Mouse (Mus musculus) liver, embryonic 14.5 days (tissue): ENCODE measurements at regions not wholly inside any gene's neighbourhood (a gene's known extent, or its start where the extent isn't known, plus 50 kb on each side); places are given as distances from the start of the nearest gene placed in this dataset.

Source experiments
- ATAC-seq: fragments of 200-750 bp; cut with Nextera tagmentation; 2 replicates; pipeline ENCODE4 v1.8.0; 2017; ENCODE audit warnings: moderate number of reproducible peaks, mild to moderate bottlenecking, moderate library complexity; ENCODE audit not compliant: insufficient read depth
- DNase-seq, 3 experiments: peaks; one replicate each; pipeline ENCODE4 v3.0.0-alpha.2; 2012 to 2013; ENCODE audit warnings: low read depth in 3 of 3, low spot score in 3 of 3
- H3K27ac ChIP-seq: fragments of 300-500 bp; sonication (generic); 2 replicates; pipeline ENCODE4 v1.5.1; 2014; ENCODE audit warnings: moderate library complexity, mild to moderate bottlenecking, control low read depth, inconsistent platforms
- H3K27me3 ChIP-seq: fragments of 300-500 bp; sonication (generic); 2 replicates; pipeline ENCODE4 v1.6.1; 2014; ENCODE audit warnings: mild to moderate bottlenecking, low read length, moderate library complexity; ENCODE audit not compliant: control insufficient read depth, insufficient read depth
- H3K36me3 ChIP-seq: fragments of 300-500 bp; sonication (generic); replicated peaks from 2 replicates; pipeline ENCODE4 v1.6.1; 2014; ENCODE audit warnings: low read depth; ENCODE audit not compliant: control insufficient read depth, insufficient read depth
- H3K4me1 ChIP-seq, 2 experiments: fragments of 200-500 bp in 1 of 2; fragments of 300-500 bp in 1 of 2; sonication (generic) in 1 of 2; replicated peaks; 2 replicates each; pipeline ENCODE4 v1.6.1; 2012 to 2014; ENCODE audit warnings: antibody characterized with exemption in 1 of 2, inconsistent platforms in 1 of 2, low read length in 1 of 2; ENCODE audit not compliant: control insufficient read depth in 2 of 2, insufficient read depth in 2 of 2
- H3K4me2 ChIP-seq: fragments of 300-500 bp; sonication (generic); 2 replicates; pipeline ENCODE4 v1.6.1; 2014; ENCODE audit warnings: low read depth, mild to moderate bottlenecking, control low read depth, moderate library complexity
- H3K4me3 ChIP-seq, 2 experiments: fragments of 200-500 bp in 1 of 2; fragments of 300-500 bp in 1 of 2; sonication (generic) in 1 of 2; 2 replicates each; pipeline ENCODE4 v1.5.1; 2012 to 2014; ENCODE audit warnings: low read depth in 2 of 2, low read length in 2 of 2, mild to moderate bottlenecking in 2 of 2, control low read depth in 1 of 2, inconsistent platforms in 1 of 2, moderate library complexity in 1 of 2; ENCODE audit not compliant: insufficient read depth in 1 of 2
- H3K9ac ChIP-seq: fragments of 300-500 bp; sonication (generic); replicated peaks from 2 replicates; pipeline ENCODE4 v1.6.1; 2014; ENCODE audit warnings: mild to moderate bottlenecking, control low read depth, moderate library complexity
- H3K9me3 ChIP-seq: fragments of 300-500 bp; sonication (generic); 2 replicates; pipeline ENCODE4 v1.6.1; 2016; ENCODE audit warnings: low read length, mixed read lengths; ENCODE audit not compliant: control insufficient read depth
- CTCF ChIP-seq: IDR thresholded peaks from 2 replicates; pipeline ENCODE4 v1.5.1; 2016; ENCODE audit warnings: antibody characterized with exemption, low read depth, control low read depth
- EP300 ChIP-seq: IDR thresholded peaks from 2 replicates; pipeline ENCODE4 v1.6.1; 2016; ENCODE audit warnings: antibody characterized with exemption, low read depth
- WGBS: fragments of 180-500 bp; shearing (Covaris S2); extraction: QIAGEN DNeasy Blood & Tissue Kit; methylation state at CpG from one replicate; pipeline ENCODE4 v1.1.7; 2014; ENCODE audit not compliant: insufficient replicate concordance; 5-methylcytosine and 5-hydroxymethylcytosine counted together

DNA sequence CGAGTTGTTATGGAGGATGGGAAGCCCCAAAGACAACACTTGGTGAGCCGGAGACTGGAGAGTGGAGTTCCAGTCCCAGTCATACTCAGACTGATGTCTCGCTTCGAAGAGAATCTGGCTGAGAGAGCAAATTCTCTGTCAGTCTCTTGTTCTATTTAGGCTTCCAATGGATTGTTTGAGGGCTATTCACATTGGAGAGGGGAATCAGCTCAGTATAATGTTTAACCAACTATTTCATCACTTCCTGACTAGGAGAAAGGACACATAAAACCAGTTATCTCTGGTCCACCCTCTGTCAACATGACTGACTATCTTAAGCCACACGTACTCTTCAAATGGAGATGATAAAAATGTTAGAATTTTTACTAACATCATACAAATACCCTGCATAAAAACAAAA is 123.9 kb upstream of the Max start:
- Histone ChIP-seq H3K4me3 (no peak overlapping the region), H3K9ac (no peak overlapping the region), H3K9me3 (no peaks in the 10 kb centered on the region), H3K4me1 (peaks cover 22 to 36% of the 10 kb centered on the region in 2 experiments), H3K4me2 (no peak overlapping the region), H3K27ac (no peak overlapping the region), H3K36me3 (no peaks in the 10 kb centered on the region), H3K27me3 (no peaks in the 10 kb centered on the region)
- DNase-seq (peak in 1 of 3 experiments; percentile 20), ATAC-seq (peak; percentile 69; the same call in 1 of the 2 replicates)
- TF ChIP-seq CTCF, result no peak
- TF ChIP-seq EP300, result peak; percentile 56; the same call in 1 of the 2 replicates
- whole genome bisulfite sequencing, result 47% methylated on average over 5 of the region's 5 CpGs

DNA sequence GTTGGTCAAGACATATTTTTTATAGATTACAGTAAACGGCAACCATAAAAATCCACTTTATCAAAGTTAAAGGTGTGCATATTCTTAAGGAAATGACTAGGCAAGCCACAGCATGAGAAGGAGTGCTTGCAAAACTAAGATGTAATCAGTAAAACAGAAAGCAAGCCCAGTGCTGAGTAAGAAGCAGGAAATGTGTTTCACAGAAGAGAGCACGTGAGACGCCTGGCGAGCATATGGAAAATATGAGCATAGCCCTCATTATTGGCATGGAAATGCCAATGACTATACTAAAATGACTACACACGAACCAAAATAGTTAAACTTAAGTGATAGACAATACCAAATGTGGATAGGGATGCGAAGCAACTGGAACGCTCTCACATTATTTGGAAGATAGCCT is 123.2 kb upstream of the Max start:
- Histone ChIP-seq H3K36me3 (no peaks in the 10 kb centered on the region), H3K27me3 (no peaks in the 10 kb centered on the region), H3K27ac (no peak overlapping the region), H3K9me3 (no peaks in the 10 kb centered on the region), H3K9ac (no peak overlapping the region), H3K4me1 (peaks cover 18 to 32% of the 10 kb centered on the region in 2 experiments), H3K4me2 (no peak overlapping the region), H3K4me3 (no peak overlapping the region)
- 41% methylated on average over 7 of the region's 7 CpGs for WGBS
- no peak for TF ChIP-seq CTCF
- 0 out of 2 replicates have a peak, but pooled peaks have one; percentile 6 for TF ChIP-seq EP300
- ATAC-seq, result peak; percentile 30; the same call in 1 of the 2 replicates
- peak in 1 of 3 experiments; percentile 26 for DNase-seq

DNA sequence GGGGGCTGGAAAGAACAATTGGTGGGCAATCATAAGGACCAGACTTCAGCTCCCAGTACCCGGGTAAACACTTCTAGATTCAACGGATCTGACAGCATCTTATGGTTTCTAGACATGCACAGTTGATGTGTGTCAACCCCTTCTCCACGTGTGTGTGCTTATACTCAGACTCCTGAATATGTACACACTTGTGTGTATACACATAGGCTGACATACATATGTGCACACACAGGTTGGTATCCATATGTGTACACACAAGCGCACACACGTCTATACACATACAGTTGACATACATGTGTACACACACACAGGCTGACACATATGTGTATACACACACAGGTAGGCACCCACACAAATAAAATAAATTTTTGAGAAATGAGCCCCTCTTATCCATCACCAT is 122.7 kb upstream of the Max start:
- Histone ChIP-seq H3K9me3 (no peaks in the 10 kb centered on the region), H3K9ac (no peak overlapping the region), H3K36me3 (no peaks in the 10 kb centered on the region), H3K4me3 (no peak overlapping the region), H3K4me2 (no peak overlapping the region), H3K27ac (no peak overlapping the region), H3K4me1 (peaks cover 13 to 27% of the 10 kb centered on the region in 2 experiments), H3K27me3 (no peaks in the 10 kb centered on the region)
- ATAC-seq (no peak), DNase-seq (no peak)
- 69% methylated on average over 5 of the region's 5 CpGs for WGBS
- TF ChIP-seq CTCF, result no peak
- no peak for TF ChIP-seq EP300

DNA sequence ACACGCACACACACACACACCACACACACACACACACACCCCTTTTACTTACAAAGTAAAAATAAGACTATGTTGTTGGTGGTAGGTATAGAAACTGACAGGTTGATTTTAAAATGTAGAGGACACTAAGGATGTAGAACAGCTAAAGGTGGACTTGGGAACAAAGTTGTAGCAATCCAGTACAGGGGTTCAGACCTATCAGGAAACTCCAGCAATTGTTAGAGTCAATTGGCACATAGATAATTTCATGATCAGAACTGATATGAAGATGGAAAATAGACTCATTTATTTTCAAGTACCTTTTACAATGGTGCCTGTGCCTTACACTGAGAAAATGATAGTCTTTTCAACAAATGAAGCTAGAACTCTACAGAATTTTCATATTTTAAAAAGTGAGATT is 122.3 kb upstream of the Max start:
- DNase-seq (no peak), ATAC-seq (no peak)
- Histone ChIP-seq H3K4me2 (no peak overlapping the region), H3K4me1 (peaks cover 11 to 25% of the 10 kb centered on the region in 2 experiments), H3K9ac (no peak overlapping the region), H3K36me3 (no peaks in the 10 kb centered on the region), H3K4me3 (no peak overlapping the region), H3K27ac (no peak overlapping the region), H3K9me3 (no peaks in the 10 kb centered on the region), H3K27me3 (no peaks in the 10 kb centered on the region)
- no peak for TF ChIP-seq EP300
- no peak for TF ChIP-seq CTCF
- 69% methylated on average over 1 of the region's 1 CpGs for WGBS

DNA sequence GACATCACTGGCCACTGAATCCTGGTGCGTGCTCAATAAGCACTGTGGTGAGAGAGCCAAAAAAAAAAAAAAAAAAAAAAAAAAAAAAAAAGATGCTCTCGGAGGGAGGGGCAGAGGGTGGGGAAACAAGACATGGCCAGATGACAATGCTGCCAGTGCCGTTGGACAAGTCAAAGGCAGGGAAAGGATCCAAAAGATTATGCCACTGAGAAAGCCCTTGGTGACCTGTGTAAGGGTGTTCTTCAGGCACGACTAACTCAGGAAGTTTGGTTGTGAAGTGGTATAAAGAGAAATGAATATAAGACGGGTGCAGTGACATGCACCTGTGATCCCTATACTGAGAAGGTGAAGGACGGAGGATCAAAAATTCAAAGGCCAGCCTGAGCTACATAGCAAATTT is 121.8 kb upstream of the Max start:
- Histone ChIP-seq H3K4me3 (no peak overlapping the region), H3K36me3 (no peaks in the 10 kb centered on the region), H3K4me1 (peaks cover 11 to 24% of the 10 kb centered on the region in 2 experiments), H3K4me2 (no peak overlapping the region), H3K27ac (no peak overlapping the region), H3K9me3 (no peaks in the 10 kb centered on the region), H3K27me3 (no peaks in the 10 kb centered on the region), H3K9ac (no peak overlapping the region)
- ATAC-seq, result no peak
- TF ChIP-seq EP300, result no peak
- no peak for TF ChIP-seq CTCF
- DNase-seq, result no peak
- 50% methylated on average over 6 of the region's 6 CpGs for WGBS
